Mouse (Mus musculus): ENCODE results near the gene Fancc. TPM values are rescaled to one million over a fixed set of nuclear protein-coding genes. Genes with fewer than 3 reads are reported as not detected.
A peak's percentile ranks its signal among the peaks of the same experiment; 100 is the strongest.

The Fancc gene
- total RNA-seq (2021): 1 to 10 TPM; 7.2 to 7.6 TPM

DNA sequence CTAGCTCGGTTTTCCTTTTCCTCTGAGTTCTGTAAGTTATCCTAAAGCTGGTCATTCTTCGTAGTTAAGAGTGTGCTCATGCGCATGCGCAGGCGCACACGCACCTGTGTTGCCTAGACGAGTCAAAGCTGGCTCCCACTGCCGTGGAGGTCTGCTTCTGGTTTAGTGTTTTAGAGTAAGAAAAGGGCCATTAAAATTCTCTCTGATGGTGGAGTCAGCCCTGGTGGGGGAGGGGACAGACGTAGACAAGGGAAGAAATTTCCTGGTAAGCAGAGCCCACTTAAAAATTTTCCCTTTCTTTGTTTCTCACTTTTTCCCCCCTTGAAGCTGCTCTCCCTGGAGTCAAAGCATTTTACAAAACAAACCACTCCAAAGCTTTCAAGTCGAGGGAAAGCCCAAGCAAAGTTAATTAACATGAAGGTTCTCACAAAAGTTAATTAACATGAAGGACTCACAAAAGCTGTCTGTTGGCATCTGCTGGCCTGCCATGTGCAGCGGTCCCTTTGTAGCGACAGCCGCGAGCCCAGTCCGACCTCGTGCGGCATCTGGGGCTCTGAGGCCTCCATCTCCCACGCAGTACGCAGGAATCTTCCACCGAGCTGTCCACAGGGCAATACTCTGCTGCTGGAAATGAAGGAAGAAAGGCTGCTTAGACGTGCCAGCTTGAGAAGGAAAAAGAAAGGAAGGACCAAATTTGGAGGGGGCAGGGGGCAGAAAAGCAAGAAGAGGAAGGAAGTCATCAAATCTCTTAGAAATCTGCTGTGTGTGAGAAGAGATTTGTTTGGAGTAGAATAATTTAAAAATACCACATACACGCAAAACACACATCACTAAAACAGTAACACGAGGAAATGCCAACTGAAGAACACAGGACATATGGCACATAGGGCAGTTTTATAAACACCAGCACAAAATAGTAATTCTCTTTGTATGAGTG, at the start of gene Fancc:
Fancc (minus strand) TSS at position 633 of the 937 bp plus-strand sequence.
- intact Hi-C loops (cut with DNase I): no loop called here
- DNase-seq (ENCODE audit: low spot score in 2 of 2): peak in 1 of 2 experiments; percentile 14

DNA sequence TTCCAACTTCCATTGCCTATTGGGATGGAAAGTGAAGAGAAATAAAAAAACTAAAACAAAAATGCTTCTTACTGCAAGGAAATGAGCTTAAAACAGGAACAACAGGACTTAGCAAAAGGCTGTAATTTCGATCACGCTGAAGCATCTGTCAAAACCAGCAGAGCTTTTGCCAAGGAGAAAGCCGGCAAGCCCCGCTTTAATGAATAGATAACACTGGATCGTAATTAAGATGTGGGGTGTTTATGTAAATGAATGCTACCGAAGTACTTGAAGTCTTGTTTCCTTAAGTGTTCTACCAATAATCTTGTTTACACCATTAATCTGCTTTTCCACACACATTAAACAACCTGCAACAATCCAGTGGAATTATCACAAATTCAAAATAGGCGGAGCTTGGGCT, 48.2 kb upstream of the Fancc start:
- DNase-seq (ENCODE audit: low spot score in 2 of 2): no peak
- intact Hi-C loops (cut with DNase I): no loop called here

DNA sequence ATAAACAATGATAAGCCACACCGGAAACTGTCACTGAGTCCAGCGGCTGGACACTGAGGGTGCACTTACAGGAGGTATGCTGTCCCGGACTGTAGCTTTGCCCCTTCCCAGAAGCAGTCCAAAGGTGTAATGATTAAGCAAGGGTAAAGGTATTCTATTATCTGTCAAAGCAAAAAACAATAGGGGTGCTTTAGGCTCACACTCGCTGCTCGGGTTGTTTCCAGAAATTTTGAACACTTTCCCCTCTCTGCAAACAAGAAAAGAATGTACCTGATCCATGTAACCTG, 47.8 kb upstream of the Fancc start:
- intact Hi-C loops (cut with DNase I): no loop called here
- DNase-seq (ENCODE audit: low spot score in 2 of 2): no peak

DNA sequence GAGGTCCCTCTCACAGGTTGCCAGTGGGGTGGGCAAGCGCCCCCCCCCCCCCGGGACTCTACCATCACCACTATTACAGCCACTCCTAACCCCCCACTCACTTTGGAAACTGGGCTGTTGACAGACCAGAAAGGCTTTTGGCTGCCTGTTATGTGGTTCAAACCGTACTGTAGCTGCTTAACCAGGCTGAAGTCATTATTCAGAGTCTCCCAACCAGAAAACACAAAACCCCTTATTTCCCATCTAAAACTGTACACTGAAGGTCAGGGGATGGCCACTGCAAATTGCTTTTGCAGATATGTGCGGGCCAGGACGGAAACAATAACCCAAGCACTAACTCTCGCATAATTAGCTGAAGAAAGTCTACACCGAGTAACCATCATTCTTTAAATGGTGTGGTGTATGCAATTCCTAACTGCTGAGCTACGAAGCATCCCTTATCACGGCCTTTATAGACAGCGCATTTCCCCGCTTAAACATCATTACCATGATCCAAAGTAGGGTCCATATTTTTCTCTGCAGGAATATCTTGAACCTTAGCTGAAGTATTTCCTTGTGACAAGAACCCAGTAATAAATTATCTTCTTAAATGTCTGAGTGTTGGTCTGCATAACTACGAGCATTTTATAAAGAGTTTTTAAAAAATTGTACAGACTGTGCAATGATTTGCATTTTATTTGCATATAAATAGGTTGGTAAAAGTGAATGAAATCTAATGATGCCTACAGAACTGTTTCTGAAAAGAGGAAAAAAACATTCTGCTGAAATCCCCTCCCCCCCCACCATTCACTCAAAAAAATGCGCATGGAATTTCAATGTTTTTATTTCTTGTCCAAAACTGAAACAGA, 47.3 kb upstream of the Fancc start:
- no peak for DNase-seq (ENCODE audit: low spot score in 2 of 2)
- intact Hi-C loops (cut with DNase I): no loop called here

DNA sequence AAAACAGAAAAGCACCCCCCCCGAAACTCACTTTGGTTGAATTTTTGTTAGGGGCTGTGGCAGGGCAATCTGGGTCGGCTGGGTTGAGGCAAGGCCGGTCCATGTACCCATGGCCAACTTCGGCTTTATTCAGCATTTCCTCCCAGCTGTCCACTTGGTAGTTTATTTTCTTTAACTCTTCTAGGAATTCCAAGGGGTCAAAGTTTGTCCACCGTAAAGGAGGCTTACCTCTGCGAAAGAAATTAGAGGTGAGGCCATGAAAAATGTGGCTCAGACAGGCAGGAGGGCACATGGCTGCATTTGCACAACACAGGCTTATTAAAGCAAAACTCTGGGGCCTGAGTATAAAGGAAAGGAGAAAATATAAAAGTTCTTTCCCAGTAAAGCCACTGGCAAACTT, 46.4 kb upstream of the Fancc start:
- no peak for DNase-seq (ENCODE audit: low spot score in 2 of 2)
- intact Hi-C loops (cut with DNase I): no loop called here

DNA sequence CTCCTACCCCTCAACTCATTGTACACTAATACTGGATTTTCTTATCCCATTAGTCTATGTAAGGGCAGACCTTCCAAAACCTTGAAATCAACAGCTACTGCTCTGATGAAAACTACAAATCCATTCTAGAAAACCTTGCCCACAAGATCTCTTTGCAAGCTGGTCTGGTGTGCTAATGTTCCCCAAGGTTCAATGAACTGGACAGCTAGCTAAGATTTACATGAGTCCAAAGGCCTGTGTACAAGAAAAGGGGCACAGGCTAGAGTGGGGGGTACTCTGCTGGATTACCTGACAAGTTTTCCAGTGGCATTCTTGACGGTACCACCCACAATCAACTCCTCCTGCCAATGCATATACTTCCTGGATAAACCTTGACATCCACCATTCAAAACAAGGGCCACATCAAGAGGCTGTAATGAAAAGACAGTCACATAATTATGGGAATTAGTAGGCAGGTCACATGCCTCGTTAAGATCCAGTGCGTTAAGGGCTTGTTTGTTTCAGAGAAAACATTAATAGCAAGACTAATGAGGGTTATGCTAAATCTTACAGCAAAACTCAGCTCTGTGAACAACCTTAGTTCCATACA, 45.8 kb upstream of the Fancc start:
- intact Hi-C loops (cut with DNase I): no loop called here
- peak in 1 of 2 experiments; percentile 17 for DNase-seq (ENCODE audit: low spot score in 2 of 2)

DNA sequence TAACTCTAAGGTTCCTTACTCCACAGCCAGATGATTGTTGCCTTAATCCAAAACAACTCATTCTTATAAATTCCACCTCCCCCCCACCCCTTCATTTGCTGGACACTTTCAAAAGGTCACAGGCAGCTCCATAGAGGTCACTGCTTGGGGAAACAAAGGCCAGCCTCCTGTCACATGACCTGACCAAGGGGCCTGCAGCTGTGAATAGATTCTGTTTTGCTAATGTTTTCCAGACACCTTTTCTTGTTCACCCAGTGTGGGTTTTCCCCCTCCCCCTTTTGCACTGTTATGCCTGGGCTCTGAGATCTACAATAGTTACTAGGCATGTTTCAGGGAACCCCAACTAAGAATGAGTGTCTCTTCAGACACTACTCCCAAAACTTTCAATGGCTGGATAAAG, 44.4 kb upstream of the Fancc start:
- intact Hi-C loops (cut with DNase I): no loop called here
- no peak for DNase-seq (ENCODE audit: low spot score in 2 of 2)

DNA sequence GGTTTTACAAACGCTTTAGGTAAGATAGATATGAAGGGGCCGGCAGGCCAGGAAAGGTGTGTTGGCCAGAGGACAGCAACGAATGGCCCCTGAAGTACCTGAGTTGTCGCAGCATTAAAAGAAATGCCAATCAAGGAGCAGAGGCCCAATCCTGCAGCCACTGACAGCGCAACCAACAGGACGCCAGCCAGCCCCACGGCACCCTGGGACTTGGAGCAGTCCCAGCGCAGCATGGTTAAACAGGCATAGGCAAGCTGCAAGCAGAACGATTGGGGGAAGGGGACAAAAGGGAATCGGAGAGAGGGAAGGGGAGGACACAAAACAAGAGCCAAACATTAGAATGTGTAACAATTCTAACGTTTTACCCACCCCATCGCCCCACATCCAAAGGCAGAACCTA, 43.5 kb upstream of the Fancc start:
- intact Hi-C loops (cut with DNase I): no loop called here
- DNase-seq (ENCODE audit: low spot score in 2 of 2): no peak

DNA sequence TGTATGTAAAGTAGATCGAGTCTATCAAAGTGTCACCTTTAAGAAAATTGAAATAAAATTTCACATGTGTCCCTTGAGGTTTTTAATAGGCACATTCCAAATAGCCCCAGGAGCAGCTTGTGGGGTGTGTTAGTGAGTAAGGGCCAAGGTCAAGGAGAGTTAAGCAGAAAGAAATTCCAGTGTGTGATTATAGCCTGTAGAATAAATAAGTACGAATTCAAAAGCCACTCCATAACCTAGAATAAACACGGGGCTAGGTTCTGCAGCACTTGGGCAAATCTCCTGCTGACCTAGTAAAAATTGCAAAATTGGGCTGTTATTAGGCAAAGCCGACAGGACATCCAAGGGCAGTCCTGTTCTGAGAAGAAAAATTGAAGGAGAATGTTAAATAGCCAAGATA, 37.9 kb upstream of the Fancc start:
- intact Hi-C loops (cut with DNase I): no loop called here
- no peak for DNase-seq (ENCODE audit: low spot score in 2 of 2)

DNA sequence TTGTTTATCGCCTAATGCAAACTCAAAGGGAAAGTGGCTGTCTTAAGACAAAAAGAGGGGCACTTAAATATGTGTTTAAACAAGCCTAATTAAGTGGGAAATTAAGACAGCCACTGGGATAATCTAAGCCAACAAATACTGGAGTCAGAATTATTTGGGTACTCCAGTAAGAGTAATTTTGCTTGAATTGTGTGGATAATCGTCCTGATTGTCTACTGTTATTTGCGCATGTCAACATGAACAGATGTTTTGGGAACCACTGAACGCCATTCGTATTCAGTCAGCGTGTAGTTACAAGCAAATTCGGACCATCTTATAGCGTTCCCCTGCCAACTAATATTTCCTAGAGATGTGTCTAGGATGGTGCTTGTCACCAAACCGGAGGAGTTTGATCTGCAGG, 33.8 kb upstream of the Fancc start:
- no peak for DNase-seq (ENCODE audit: low spot score in 2 of 2)
- intact Hi-C loops (cut with DNase I): no loop called here

DNA sequence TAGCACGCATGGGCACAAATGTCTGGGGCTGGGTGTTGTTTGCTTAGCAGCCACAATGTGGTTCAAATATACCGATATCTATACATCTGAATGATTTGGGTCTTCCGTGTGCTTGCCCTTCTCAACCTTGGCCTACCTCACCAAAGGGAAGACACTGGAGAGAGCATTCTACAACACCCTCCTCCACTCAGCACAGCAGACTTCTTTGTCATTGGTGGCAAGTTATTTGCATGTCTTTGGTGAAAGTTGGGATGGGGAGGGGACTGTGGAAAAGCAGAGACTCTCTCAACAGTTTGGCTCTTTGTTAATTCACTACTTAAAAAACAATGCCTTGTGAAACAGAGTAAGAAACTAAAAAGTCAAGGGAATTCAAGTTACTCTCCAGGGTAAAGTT, 33.3 kb upstream of the Fancc start:
- DNase-seq (ENCODE audit: low spot score in 2 of 2): no peak
- intact Hi-C loops (cut with DNase I): no loop called here

DNA sequence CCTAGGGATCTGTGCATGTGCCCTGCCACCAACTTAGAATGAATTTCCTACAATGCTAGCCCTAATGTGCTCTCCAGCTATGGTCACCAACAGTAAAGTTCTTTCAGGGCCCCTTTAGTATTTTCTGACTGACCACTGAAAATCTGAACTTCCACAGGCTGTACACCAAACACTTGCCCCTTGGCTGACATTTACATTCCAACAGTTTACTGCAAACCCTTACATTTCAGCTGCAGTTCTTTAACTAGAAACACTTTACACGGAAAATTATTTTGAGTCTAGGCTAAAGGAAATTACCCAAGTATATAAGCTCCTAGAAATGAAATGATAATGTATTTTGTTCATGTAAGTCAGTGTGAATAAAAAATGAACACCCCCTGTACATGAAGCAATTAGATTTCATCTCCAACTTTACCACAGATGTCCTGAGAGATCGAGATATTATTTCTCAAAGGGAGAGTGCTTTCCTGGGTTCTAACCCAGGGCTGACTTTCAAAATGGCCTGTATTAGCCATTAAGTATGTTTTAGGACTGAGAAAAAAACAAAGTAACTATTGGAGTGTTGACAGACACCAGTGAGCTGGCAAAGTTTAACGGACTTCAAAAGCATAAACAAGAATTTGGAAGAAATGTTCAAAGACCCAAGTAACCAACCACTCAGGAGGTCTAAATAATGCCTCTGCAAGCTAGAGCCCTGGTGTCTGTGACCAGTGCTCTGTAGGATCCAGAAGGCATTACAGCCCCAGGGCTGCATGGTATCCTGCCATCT, 32.7 kb upstream of the Fancc start:
- intact Hi-C loops (cut with DNase I): no loop called here
- no peak for DNase-seq (ENCODE audit: low spot score in 2 of 2)

DNA sequence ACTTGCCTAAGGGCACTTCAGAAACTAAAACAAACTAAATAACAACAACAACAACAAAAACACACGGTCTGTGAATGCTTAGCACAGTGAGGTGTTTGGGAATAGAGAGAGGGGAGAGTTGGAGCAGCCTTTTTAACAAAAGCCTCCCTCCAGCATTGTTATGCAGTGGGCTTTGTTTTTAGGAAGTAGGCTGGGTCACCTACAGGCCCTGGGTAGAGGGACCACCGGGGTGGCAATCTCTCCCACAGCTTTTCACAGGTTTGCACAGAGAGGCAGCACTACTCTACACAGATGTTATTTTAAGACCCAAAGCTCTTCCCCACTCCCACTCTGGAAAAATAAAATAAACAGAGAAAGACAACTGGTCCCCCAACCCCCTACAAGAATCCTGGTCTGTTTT, 31.8 kb upstream of the Fancc start:
- intact Hi-C loops (cut with DNase I): no loop called here
- no peak for DNase-seq (ENCODE audit: low spot score in 2 of 2)

DNA sequence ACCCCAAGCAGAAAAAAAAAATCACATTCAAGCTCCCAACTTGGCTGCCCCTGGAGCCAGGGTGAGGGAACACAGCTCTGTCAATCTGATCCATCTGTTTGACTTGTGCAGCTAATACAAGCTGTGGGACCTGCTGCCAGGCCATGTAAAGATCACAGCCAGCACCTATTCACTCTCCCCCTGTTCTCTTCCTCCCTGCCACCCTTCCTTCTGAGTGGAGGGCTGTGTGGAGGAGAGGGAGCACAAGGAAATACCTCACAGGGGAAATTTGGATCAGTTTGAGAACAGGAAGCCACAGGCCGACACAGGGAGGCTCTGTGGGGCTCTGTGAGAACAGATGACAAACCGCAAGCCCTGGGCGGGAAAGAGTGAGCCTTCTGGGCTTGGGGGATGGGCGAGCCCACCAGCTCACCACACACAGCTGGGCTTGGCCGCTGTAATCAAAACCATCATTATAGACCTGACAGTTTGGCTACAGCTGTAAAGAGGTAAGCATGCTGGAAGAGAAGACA, 31.1 kb upstream of the Fancc start:
- no peak for DNase-seq (ENCODE audit: low spot score in 2 of 2)
- intact Hi-C loops (cut with DNase I): no loop called here

DNA sequence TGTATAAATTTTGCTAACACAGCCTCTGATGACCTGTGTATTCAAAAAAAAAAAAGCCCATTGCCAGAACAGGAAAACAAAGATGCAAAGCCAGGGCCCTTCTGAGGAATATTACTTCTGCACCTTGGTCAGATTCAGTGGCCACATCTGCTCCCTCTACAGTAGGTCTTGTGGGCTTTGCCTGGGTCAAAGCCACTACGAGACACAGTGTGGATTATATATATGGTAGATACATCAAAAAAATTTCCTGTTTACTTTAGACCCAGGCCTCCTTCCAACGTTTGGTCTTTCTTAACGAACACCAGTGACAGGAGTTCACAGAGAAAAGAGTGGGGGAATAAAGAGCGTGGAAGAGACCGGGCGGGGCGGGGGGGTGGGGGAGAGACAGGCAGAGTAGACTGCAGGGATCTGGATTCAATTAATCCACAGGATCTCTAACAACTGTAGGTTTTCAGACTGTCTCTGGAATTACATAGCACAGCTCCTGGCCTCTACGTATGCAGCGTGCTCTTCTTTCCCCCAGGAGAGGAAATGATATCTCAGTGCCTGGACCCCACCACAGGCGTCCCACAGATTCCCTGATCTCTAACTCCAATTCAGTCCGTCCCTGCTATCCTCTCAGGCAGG, 28.6 kb upstream of the Fancc start:
- no peak for DNase-seq (ENCODE audit: low spot score in 2 of 2)
- intact Hi-C loops (cut with DNase I): no loop called here

DNA sequence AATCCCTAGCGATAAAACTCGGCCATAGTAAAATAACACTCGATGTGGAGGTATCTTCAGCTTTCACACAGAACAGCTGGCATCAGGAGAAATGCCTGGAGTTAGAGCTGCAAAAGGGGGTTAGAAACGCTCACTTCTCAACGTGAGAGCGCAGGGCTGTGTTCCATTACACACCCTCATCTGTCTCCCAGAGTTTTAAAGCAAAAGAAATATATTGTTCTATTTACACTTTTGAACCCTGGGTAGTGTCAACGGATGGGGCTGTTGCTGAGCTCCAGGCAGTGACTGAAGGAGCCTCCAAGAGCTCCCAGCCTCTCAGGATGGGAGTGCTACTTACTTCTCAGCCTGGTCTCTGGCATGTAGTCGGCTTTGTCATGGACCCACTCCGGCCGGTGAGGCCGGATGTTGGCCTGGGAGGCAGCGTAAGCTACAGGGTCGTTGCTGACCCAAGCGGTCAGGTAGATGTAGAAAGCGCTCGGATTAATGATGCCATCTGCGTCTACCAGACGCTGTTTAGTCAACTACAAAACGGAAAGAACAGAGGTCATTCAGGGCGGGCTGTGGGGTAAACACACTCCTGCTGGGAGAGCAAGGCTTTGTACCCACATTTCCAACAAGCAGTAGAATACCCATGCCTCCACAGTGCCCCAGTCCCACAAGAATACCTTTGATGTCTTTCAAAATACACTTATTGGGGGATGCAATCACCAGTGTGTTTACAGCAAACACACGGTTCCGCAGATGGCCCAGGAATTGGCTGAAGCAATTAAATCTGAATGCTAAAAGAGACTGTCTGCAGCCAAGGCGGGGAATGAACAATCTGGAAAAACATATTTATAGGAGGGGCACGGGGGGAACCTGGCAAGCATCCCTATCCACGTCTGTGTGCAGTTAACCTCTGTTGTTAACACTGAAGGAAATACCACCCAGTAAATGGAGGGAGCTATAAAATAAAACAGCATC, 27.8 kb upstream of the Fancc start:
- intact Hi-C loops (cut with DNase I): no loop called here
- DNase-seq (ENCODE audit: low spot score in 2 of 2): no peak

DNA sequence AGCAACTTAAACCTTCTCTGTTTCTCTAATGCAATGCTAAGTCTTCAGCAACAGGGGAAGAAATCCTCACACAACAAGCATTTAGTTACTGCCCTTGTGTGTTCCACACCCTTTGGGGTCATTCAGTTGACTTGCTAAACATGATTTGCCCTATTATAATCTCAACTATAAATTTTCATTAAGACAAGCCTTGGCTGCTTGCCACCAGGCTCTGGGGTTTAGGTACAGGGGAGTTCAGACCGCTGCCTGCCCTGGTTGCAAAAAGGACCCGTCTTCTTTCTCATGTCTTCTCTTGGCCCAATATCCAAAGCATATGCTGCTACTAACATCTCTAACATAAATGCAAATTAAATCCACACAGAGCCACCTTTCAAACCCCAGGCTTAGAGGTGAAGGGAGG, 27.0 kb upstream of the Fancc start:
- intact Hi-C loops (cut with DNase I): no loop called here
- no peak for DNase-seq (ENCODE audit: low spot score in 2 of 2)

DNA sequence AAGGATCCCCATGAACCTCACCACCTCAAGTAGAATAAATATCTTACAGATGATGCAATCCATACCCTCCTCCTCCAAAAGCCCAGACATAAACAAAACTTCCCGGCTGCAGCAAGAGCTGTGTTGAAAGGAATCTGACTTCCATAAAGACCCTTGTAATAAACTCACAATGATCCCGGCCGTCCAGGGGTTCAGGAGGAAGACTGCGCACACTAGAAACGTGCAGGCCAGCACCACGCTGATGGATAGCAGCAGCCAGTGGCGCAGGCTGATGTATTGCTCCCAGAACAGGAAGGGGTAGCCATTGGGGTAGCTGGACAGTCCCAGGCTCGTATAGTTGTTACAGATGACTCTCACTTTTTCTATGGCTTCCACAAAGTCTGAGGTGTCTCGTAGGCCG, 25.8 kb upstream of the Fancc start:
- intact Hi-C loops (cut with DNase I): no loop called here

More for the DNA sequence above, 25.8 kb upstream of the Fancc start:
- no peak for DNase-seq (ENCODE audit: low spot score in 2 of 2)
